Mouse (Mus musculus) embryonic facial prominence, embryonic 13.5 days (tissue): ENCODE results near the gene Krtdap. TPM values are rescaled to one million over a fixed set of nuclear protein-coding genes. Genes with fewer than 3 reads are reported as not detected.
"Not testable (repeated sequence)": the region's sequence is repeated elsewhere in the genome, so short reads cannot be mapped to it uniquely, and the experiment has no call there.

ENCODE experiments used
- ATAC-seq: fragments of 200-750 bp; cut with Nextera tagmentation; 2 replicates; pipeline ENCODE4 v1.8.0; 2017; ENCODE audit warnings: low read depth; ENCODE audit not compliant: insufficient number of reproducible peaks, insufficient read depth, low FRiP score, low TSS enrichment
- H3K27ac ChIP-seq: fragments of 300-500 bp; sonication (generic); 2 replicates; pipeline ENCODE4 v1.5.1; 2015; ENCODE audit warnings: moderate library complexity, mild to moderate bottlenecking, inconsistent platforms
- H3K27me3 ChIP-seq: fragments of 300-500 bp; sonication (generic); 2 replicates; pipeline ENCODE4 v1.6.1; 2015; ENCODE audit warnings: mild to moderate bottlenecking, inconsistent platforms
- H3K36me3 ChIP-seq: fragments of 300-500 bp; sonication (generic); 2 replicates; pipeline ENCODE4 v1.6.1; 2015; ENCODE audit warnings: mild to moderate bottlenecking, inconsistent platforms
- H3K4me1 ChIP-seq: fragments of 300-500 bp; sonication (generic); 2 replicates; pipeline ENCODE4 v1.6.1; 2015; ENCODE audit warnings: inconsistent platforms
- H3K4me2 ChIP-seq: fragments of 300-500 bp; sonication (generic); 2 replicates; pipeline ENCODE4 v1.6.1; 2015; ENCODE audit warnings: moderate library complexity, mild to moderate bottlenecking, inconsistent platforms
- H3K4me3 ChIP-seq: fragments of 300-500 bp; sonication (generic); 2 replicates; pipeline ENCODE4 v1.5.1; 2015; ENCODE audit warnings: mild to moderate bottlenecking, inconsistent platforms
- H3K9ac ChIP-seq: fragments of 300-500 bp; sonication (generic); 2 replicates; pipeline ENCODE4 v1.6.1; 2015; ENCODE audit warnings: mild to moderate bottlenecking, inconsistent platforms
- H3K9me3 ChIP-seq: fragments of 300-500 bp; sonication (generic); 2 replicates; pipeline ENCODE4 v1.6.1; 2016; ENCODE audit warnings: inconsistent platforms
- WGBS: fragments of 180-500 bp; shearing (Covaris S2); methylation state at CpG from one replicate; pipeline ENCODE4 v1.1.7; 2015; ENCODE audit warnings: mixed read lengths; 5-methylcytosine and 5-hydroxymethylcytosine counted together
- polyA plus RNA-seq: library from polyadenylated mRNA; unstranded; fragments of >200 nt; fragmentation: Nextera tagmentation; extraction: Ambion mirVana; gene quantifications from 2 replicates; pipeline ENCODE4 v1.2.1, GENCODE M21; 2015

Krtdap gene
- polyA plus RNA-seq, 1 experiment from 2014 or later: 127 TPM

- no peaks in the 10 kb centered on the region for H3K36me3 ChIP-seq
- H3K9me3 ChIP-seq: no peaks in the 10 kb centered on the region
- no peaks in the 10 kb centered on the region for H3K4me1 ChIP-seq
- WGBS: 78% methylated on average over 5 of the region's 5 CpGs
- H3K9ac ChIP-seq: peak overlapping the region; percentile 32; the same call in 1 of the 2 replicates
- no peak overlapping the region for H3K4me3 ChIP-seq
- no peak for ATAC-seq
- H3K27ac ChIP-seq: no peak overlapping the region
- no peak overlapping the region for H3K4me2 ChIP-seq
- H3K27me3 ChIP-seq: no peaks in the 10 kb centered on the region
These were observed 33.8 kb downstream of the Krtdap start for GRCm38 (mm10) chr7:30821532-30821931.

- 86% methylated on average over 18 of the region's 18 CpGs for WGBS
- H3K36me3 ChIP-seq: no peaks in the 10 kb centered on the region
- no peak within 1 kb of the TSS for H3K4me2 ChIP-seq
- no peak within 1 kb of the TSS for H3K9ac ChIP-seq
- no peak within 1 kb of the TSS for H3K27ac ChIP-seq
- H3K4me1 ChIP-seq: no peaks in the 10 kb centered on the region
- H3K27me3 ChIP-seq: no peaks in the 10 kb centered on the region
- no peak for ATAC-seq
- H3K4me3 ChIP-seq: no peak within 1 kb of the TSS
- H3K9me3 ChIP-seq: no peaks in the 10 kb centered on the region
These were observed 36.0 kb downstream of the Krtdap start, which contains the start of gene Ffar2 for GRCm38 (mm10) chr7:30823675-30824074. TSS of gene Ffar2 (minus strand) at chr7:30823775.

GRCm38 (mm10) chr7:30824306-30824705, 36.6 kb downstream of the Krtdap start:
- no peak for ATAC-seq
- H3K9me3 ChIP-seq: no peaks in the 10 kb centered on the region
- no peaks in the 10 kb centered on the region for H3K27me3 ChIP-seq
- H3K4me2 ChIP-seq: no peak overlapping the region
- no peaks in the 10 kb centered on the region for H3K4me1 ChIP-seq
- no peaks in the 10 kb centered on the region for H3K36me3 ChIP-seq
- no peak overlapping the region for H3K4me3 ChIP-seq
- no peak overlapping the region for H3K27ac ChIP-seq
- H3K9ac ChIP-seq: no peak overlapping the region
- 88% methylated on average over 3 of the region's 3 CpGs for WGBS

- Histone ChIP-seq H3K4me2 (no peak overlapping the region), H3K36me3 (no peaks in the 10 kb centered on the region), H3K4me3 (no peak overlapping the region), H3K4me1 (no peaks in the 10 kb centered on the region), H3K27me3 (no peaks in the 10 kb centered on the region), H3K9me3 (no peaks in the 10 kb centered on the region), H3K9ac (no peak overlapping the region), H3K27ac (no peak overlapping the region)
- WGBS: 89% methylated on average over 10 of the region's 10 CpGs
- no peak for ATAC-seq
These were observed 39.0 kb downstream of the Krtdap start for GRCm38 (mm10) chr7:30826660-30827059.

GRCm38 (mm10) chr7:30828871-30829270, 41.2 kb downstream of the Krtdap start:
- H3K9ac ChIP-seq, ATAC-seq, H3K4me2 ChIP-seq, H3K9me3 ChIP-seq, H3K4me3 ChIP-seq, H3K27me3 ChIP-seq, H3K4me1 ChIP-seq, H3K27ac ChIP-seq, H3K36me3 ChIP-seq: not testable (repeated sequence)

GRCm38 (mm10) chr7:30829428-30829827, 41.7 kb downstream of the Krtdap start:
- Histone ChIP-seq H3K4me2 (no peak overlapping the region), H3K9ac (no peak overlapping the region), H3K4me1 (no peaks in the 10 kb centered on the region), H3K36me3 (no peaks in the 10 kb centered on the region), H3K4me3 (no peak overlapping the region), H3K9me3 (no peaks in the 10 kb centered on the region), H3K27me3 (no peaks in the 10 kb centered on the region), H3K27ac (no peak overlapping the region)
- no peak for ATAC-seq
- 66% methylated on average over 3 of the region's 3 CpGs for WGBS

GRCm38 (mm10) chr7:30832261-30832660, 44.6 kb downstream of the Krtdap start:
- H3K36me3 ChIP-seq: no peaks in the 10 kb centered on the region
- peaks cover 3% of the 10 kb centered on the region; the same call in 1 of the 2 replicates for H3K9me3 ChIP-seq
- no peak for ATAC-seq
- H3K4me1 ChIP-seq: no peaks in the 10 kb centered on the region
- 77% methylated on average over 13 of the region's 17 CpGs for WGBS
- H3K4me2 ChIP-seq: no peak overlapping the region
- no peak overlapping the region for H3K9ac ChIP-seq
- H3K27ac ChIP-seq: no peak overlapping the region
- H3K4me3 ChIP-seq: no peak overlapping the region
- no peaks in the 10 kb centered on the region for H3K27me3 ChIP-seq

- H3K4me1 ChIP-seq, H3K27ac ChIP-seq, H3K4me3 ChIP-seq, ATAC-seq, H3K9me3 ChIP-seq, H3K36me3 ChIP-seq, H3K27me3 ChIP-seq, H3K9ac ChIP-seq, H3K4me2 ChIP-seq: not testable (repeated sequence)
- whole genome bisulfite sequencing: 52% methylated on average over 8 of the region's 11 CpGs
These were observed 45.0 kb downstream of the Krtdap start for GRCm38 (mm10) chr7:30832684-30833083.

- no peak overlapping the region for H3K4me2 ChIP-seq
- H3K4me3 ChIP-seq: no peak overlapping the region
- no peak overlapping the region for H3K9ac ChIP-seq
- H3K27ac ChIP-seq: no peak overlapping the region
- H3K4me1 ChIP-seq: no peaks in the 10 kb centered on the region; the same call in 1 of the 2 replicates
- H3K36me3 ChIP-seq: no peaks in the 10 kb centered on the region
- ATAC-seq: no peak
- peaks cover 3% of the 10 kb centered on the region; the same call in 1 of the 2 replicates for H3K9me3 ChIP-seq
- no peaks in the 10 kb centered on the region for H3K27me3 ChIP-seq
These were observed 49.6 kb downstream of the Krtdap start for GRCm38 (mm10) chr7:30837277-30837676.

- H3K9ac ChIP-seq: no peak overlapping the region
- H3K4me3 ChIP-seq: no peak overlapping the region
- ATAC-seq: no peak
- peaks cover 3% of the 10 kb centered on the region; the same call in 1 of the 2 replicates for H3K9me3 ChIP-seq
- no peaks in the 10 kb centered on the region for H3K27me3 ChIP-seq
- H3K27ac ChIP-seq: no peak overlapping the region
- no peaks in the 10 kb centered on the region for H3K36me3 ChIP-seq
- WGBS: 86% methylated on average over 3 of the region's 3 CpGs
- H3K4me2 ChIP-seq: no peak overlapping the region
- H3K4me1 ChIP-seq: peaks cover 14% of the 10 kb centered on the region
These were observed 52.6 kb downstream of the Krtdap start for GRCm38 (mm10) chr7:30840306-30840705.

Other genes starting within 250 kb of the Krtdap start
- 16.5 and 21.0 TPM in 2 replicates for gene Hspb6, start 235.7 kb upstream of the Krtdap start, polyA plus RNA-seq
- 15.8 and 17.4 TPM in 2 replicates for gene Proser3, start 235.6 kb upstream of the Krtdap start, polyA plus RNA-seq
- gene Lin37, start 228.1 kb upstream of the Krtdap start, polyA plus RNA-seq: 44.1 and 47.7 TPM in 2 replicates
- 97.0 and 104 TPM in 2 replicates for gene U2af1l4, start 224.6 kb upstream of the Krtdap start, polyA plus RNA-seq
- gene Gm49396, start 224.6 kb upstream of the Krtdap start, polyA plus RNA-seq: 14.9 and 15.4 TPM in 2 replicates
- 131 and 138 TPM in 2 replicates for gene Psenen, start 224.3 kb upstream of the Krtdap start, polyA plus RNA-seq
- 4.3 and 4.8 TPM in 2 replicates for gene Igflr1, start 222.5 kb upstream of the Krtdap start, polyA plus RNA-seq
- 9.3 and 13.8 TPM in 2 replicates for gene Kmt2b, start 199.2 kb upstream of the Krtdap start, polyA plus RNA-seq
- 0.27 and 0.29 TPM in 2 replicates for gene Zbtb32, start 189.0 kb upstream of the Krtdap start, polyA plus RNA-seq
- 0.28 and 0.55 TPM in 2 replicates for gene Upk1a, start 175.0 kb upstream of the Krtdap start, polyA plus RNA-seq
- 818 and 841 TPM in 2 replicates for gene Cox6b1, start 161.7 kb upstream of the Krtdap start, polyA plus RNA-seq
- not detected in 2 replicates for gene Etv2, start 152.0 kb upstream of the Krtdap start, polyA plus RNA-seq
- 128 and 139 TPM in 2 replicates for gene Rbm42, start 137.6 kb upstream of the Krtdap start, polyA plus RNA-seq
- gene Haus5, start 122.9 kb upstream of the Krtdap start, polyA plus RNA-seq: 51.0 and 51.3 TPM in 2 replicates
- not detected in 2 replicates for gene Pmis2, start 116.3 kb upstream of the Krtdap start, polyA plus RNA-seq
- not detected in 2 replicates for gene 2200002J24Rik, start 89.0 kb upstream of the Krtdap start, polyA plus RNA-seq
- 0.10 and 0.17 TPM in 2 replicates for gene Atp4a, start 75.7 kb upstream of the Krtdap start, polyA plus RNA-seq
- gene Tmem147, start 58.4 kb upstream of the Krtdap start, polyA plus RNA-seq: 181 and 185 TPM in 2 replicates
- 0.74 and 0.90 TPM in 2 replicates for gene Gapdhs, start 44.2 kb upstream of the Krtdap start, polyA plus RNA-seq
- 2.5 and 3.3 TPM in 2 replicates for gene Sbsn, start 36.4 kb upstream of the Krtdap start, polyA plus RNA-seq
- 14.5 and 22.3 TPM in 2 replicates for gene Dmkn, start 24.1 kb upstream of the Krtdap start, polyA plus RNA-seq
- not detected in 2 replicates for gene Ffar2, start 35.9 kb downstream of the Krtdap start, polyA plus RNA-seq
- gene Ffar3, start 68.3 kb downstream of the Krtdap start, polyA plus RNA-seq: not detected in 2 replicates
- gene Ffar1, start 73.7 kb downstream of the Krtdap start, polyA plus RNA-seq: not detected in 2 replicates
- gene Cd22, start 92.4 kb downstream of the Krtdap start, polyA plus RNA-seq: 0.18 TPM in 1 of 2 replicates, not detected in the other
- gene Mag, start 127.0 kb downstream of the Krtdap start, polyA plus RNA-seq: 0.34 and 0.49 TPM in 2 replicates
- gene Hamp2, start 136.8 kb downstream of the Krtdap start, polyA plus RNA-seq: 1.0 and 1.4 TPM in 2 replicates
- not detected in 2 replicates for gene Hamp, start 156.1 kb downstream of the Krtdap start, polyA plus RNA-seq
- 21.9 and 25.0 TPM in 2 replicates for gene Usf2, start 168.9 kb downstream of the Krtdap start, polyA plus RNA-seq
- 26.1 and 29.3 TPM in 2 replicates for gene Lsr, start 185.6 kb downstream of the Krtdap start, polyA plus RNA-seq
- 1.5 and 2.6 TPM in 2 replicates for gene Fam187b, start 185.9 kb downstream of the Krtdap start, polyA plus RNA-seq